Mouse (Mus musculus) MEL (cell line): ENCODE results near the gene Serinc3. TPM values are rescaled to one million over a fixed set of nuclear protein-coding genes. Genes with fewer than 3 reads are reported as not detected.

Experiments used
- DNase-seq: peaks from one replicate; pipeline ENCODE4 v3.0.0; 2011; ENCODE audit warnings: low read depth, low spot score
- H3K27ac ChIP-seq: 2 replicates; pipeline ENCODE4 v1.5.1; 2012; ENCODE audit warnings: low read depth, mild to moderate bottlenecking, control low read depth, low read length, moderate library complexity; ENCODE audit not compliant: control insufficient read depth
- H3K27me3 ChIP-seq, 2 experiments: fragments of 150-350 bp in 1 of 2; sonication (generic) in 1 of 2; 2 replicates each; pipeline ENCODE4 v1.6.1; 2012; ENCODE audit warnings: low read length in 2 of 2, mild to moderate bottlenecking in 2 of 2, improper control_type of control experiment in 1 of 2, moderate library complexity in 1 of 2; ENCODE audit not compliant: insufficient read depth in 2 of 2, control insufficient read depth in 1 of 2
- H3K36me3 ChIP-seq, 2 experiments: 2 replicates each; pipeline ENCODE4 v1.6.1; 2012 to 2014; ENCODE audit warnings: low read length in 2 of 2, improper control_type of control experiment in 1 of 2, inconsistent platforms in 1 of 2, mild to moderate bottlenecking in 1 of 2; ENCODE audit not compliant: insufficient read depth in 2 of 2, control insufficient read depth in 1 of 2
- H3K4me1 ChIP-seq, 2 experiments: fragments of 150-350 bp in 1 of 2; sonication (generic) in 1 of 2; 2 replicates each; pipeline ENCODE4 v1.6.1; 2012; ENCODE audit warnings: low read length in 2 of 2, improper control_type of control experiment in 1 of 2, mild to moderate bottlenecking in 1 of 2; ENCODE audit not compliant: insufficient read depth in 2 of 2, control insufficient read depth in 1 of 2
- H3K4me3 ChIP-seq, 2 experiments: fragments of 150-350 bp in 1 of 2; sonication (generic) in 1 of 2; 2 replicates each; pipeline ENCODE4 v1.5.1; 2012; ENCODE audit warnings: low read depth in 2 of 2, low read length in 2 of 2, mild to moderate bottlenecking in 2 of 2, moderate library complexity in 2 of 2, control low read depth in 1 of 2, improper control_type of control experiment in 1 of 2; ENCODE audit not compliant: control insufficient read depth in 1 of 2, insufficient read depth in 1 of 2
- H3K79me2 ChIP-seq: 2 replicates; pipeline ENCODE4 v1.6.1; 2012; ENCODE audit warnings: mild to moderate bottlenecking, low read length, moderate library complexity; ENCODE audit not compliant: control insufficient read depth, poor library complexity, insufficient read depth
- H3K9ac ChIP-seq: 2 replicates; pipeline ENCODE4 v1.6.1; 2012; ENCODE audit warnings: low read depth, mild to moderate bottlenecking, control low read depth, low read length, moderate library complexity; ENCODE audit not compliant: control insufficient read depth, poor library complexity, severe bottlenecking
- H3K9me3 ChIP-seq: fragments of 150-350 bp; sonication (generic); replicated peaks from 2 replicates; pipeline ENCODE4 v1.6.1; 2012; ENCODE audit warnings: mild to moderate bottlenecking, low read length, improper control_type of control experiment, moderate library complexity; ENCODE audit not compliant: insufficient read depth
- BHLHE40 ChIP-seq: IDR thresholded peaks from 2 replicates; pipeline ENCODE4 v1.6.1; 2012; ENCODE audit warnings: low read depth, mild to moderate bottlenecking, inconsistent platforms, low read length, improper control_type of control experiment, borderline replicate concordance
- CHD1 ChIP-seq: IDR thresholded peaks from 2 replicates; pipeline ENCODE4 v1.6.1; 2012; ENCODE audit warnings: low read depth, mild to moderate bottlenecking, inconsistent platforms, low read length, improper control_type of control experiment
- CHD2 ChIP-seq: IDR thresholded peaks from 2 replicates; pipeline ENCODE4 v1.6.1; 2011; ENCODE audit warnings: low read length, improper control_type of control experiment
- CTCF ChIP-seq, 3 experiments: IDR thresholded peaks in 2 of 3; conservative IDR thresholded peaks in 1 of 3; 2 replicates each; pipeline ENCODE4 v1.5.1; 2011 to 2012; ENCODE audit warnings: low read length in 3 of 3, low read depth in 2 of 3, mild to moderate bottlenecking in 2 of 3, improper control_type of control experiment in 1 of 3, inconsistent platforms in 1 of 3, mixed read lengths in 1 of 3, moderate library complexity in 1 of 3; ENCODE audit not compliant: control insufficient read depth in 1 of 3, insufficient read depth in 1 of 3, poor library complexity in 1 of 3, severe bottlenecking in 1 of 3
- ELF1 ChIP-seq: IDR thresholded peaks from 2 replicates; pipeline ENCODE4 v1.6.1; 2014; ENCODE audit warnings: low read depth, mild to moderate bottlenecking, inconsistent platforms, low read length, improper control_type of control experiment, moderate library complexity
- EP300 ChIP-seq, 2 experiments: IDR thresholded peaks; 2 replicates each; pipeline ENCODE4 v1.6.1; 2011; ENCODE audit warnings: improper control_type of control experiment in 2 of 2, low read length in 2 of 2, low read depth in 1 of 2, mild to moderate bottlenecking in 1 of 2
- GABPA ChIP-seq: IDR thresholded peaks from 2 replicates; pipeline ENCODE4 v1.6.1; 2012; ENCODE audit warnings: low read depth, mild to moderate bottlenecking, inconsistent platforms, low read length, improper control_type of control experiment, moderate library complexity
- MAFK ChIP-seq: IDR thresholded peaks from 2 replicates; pipeline ENCODE4 v1.6.1; 2011; ENCODE audit warnings: low read depth, mild to moderate bottlenecking, low read length, improper control_type of control experiment, borderline replicate concordance
- MAX ChIP-seq: IDR thresholded peaks from 2 replicates; pipeline ENCODE4 v1.6.1; 2011; ENCODE audit warnings: low read length, improper control_type of control experiment
- MAZ ChIP-seq: IDR thresholded peaks from 2 replicates; pipeline ENCODE4 v1.6.1; 2012; ENCODE audit warnings: low read depth, mild to moderate bottlenecking, inconsistent platforms, low read length, improper control_type of control experiment
- MXI1 ChIP-seq: IDR thresholded peaks from 2 replicates; pipeline ENCODE4 v1.6.1; 2011; ENCODE audit warnings: mild to moderate bottlenecking, low read depth, low read length, improper control_type of control experiment
- MYB ChIP-seq: IDR thresholded peaks from 2 replicates; pipeline ENCODE4 v1.6.1; 2011; ENCODE audit warnings: mild to moderate bottlenecking, low read depth, low read length, improper control_type of control experiment
- MYC ChIP-seq: IDR thresholded peaks from 2 replicates; pipeline ENCODE4 v1.6.1; 2011; ENCODE audit warnings: low read depth, mild to moderate bottlenecking, low read length, improper control_type of control experiment, moderate library complexity
- NRF1 ChIP-seq: IDR thresholded peaks from 2 replicates; pipeline ENCODE4 v1.6.1; 2014; ENCODE audit warnings: low read depth, mild to moderate bottlenecking, inconsistent platforms, low read length, improper control_type of control experiment, moderate library complexity; ENCODE audit not compliant: poor library complexity, insufficient read depth, severe bottlenecking
- RAD21 ChIP-seq: IDR thresholded peaks from 2 replicates; pipeline ENCODE4 v1.6.1; 2011; ENCODE audit warnings: mild to moderate bottlenecking, low read depth, low read length, improper control_type of control experiment
- RCOR1 ChIP-seq: IDR thresholded peaks from 2 replicates; pipeline ENCODE4 v1.6.1; 2012; ENCODE audit warnings: low read depth, mild to moderate bottlenecking, inconsistent platforms, low read length, improper control_type of control experiment
- SIN3A ChIP-seq: IDR thresholded peaks from 2 replicates; pipeline ENCODE4 v1.6.1; 2012; ENCODE audit warnings: low read length, improper control_type of control experiment, inconsistent platforms
- SMC3 ChIP-seq: IDR thresholded peaks from 2 replicates; pipeline ENCODE4 v1.6.1; 2011; ENCODE audit warnings: low read depth, low read length, improper control_type of control experiment
- TAL1 ChIP-seq: IDR thresholded peaks from 2 replicates; pipeline ENCODE4 v1.6.1; 2012; ENCODE audit warnings: mild to moderate bottlenecking, inconsistent platforms, low read length, moderate library complexity, mixed read lengths
- UBTF ChIP-seq: IDR thresholded peaks from 2 replicates; pipeline ENCODE4 v1.6.1; 2012; ENCODE audit warnings: low read depth, mild to moderate bottlenecking, inconsistent platforms, low read length, improper control_type of control experiment, moderate library complexity, borderline replicate concordance; ENCODE audit not compliant: insufficient read depth
- USF1 ChIP-seq: IDR thresholded peaks from 2 replicates; pipeline ENCODE4 v1.6.1; 2014; ENCODE audit warnings: low read depth, mild to moderate bottlenecking, inconsistent platforms, low read length, improper control_type of control experiment, moderate library complexity
- ZC3H11A ChIP-seq: IDR thresholded peaks from 2 replicates; pipeline ENCODE4 v1.6.1; 2012; ENCODE audit warnings: low read depth, mild to moderate bottlenecking, inconsistent platforms, low read length, improper control_type of control experiment
- ZNF384 ChIP-seq: IDR thresholded peaks from 2 replicates; pipeline ENCODE4 v1.6.1; 2012; ENCODE audit warnings: low read depth, mild to moderate bottlenecking, inconsistent platforms, low read length, improper control_type of control experiment
- polyA plus RNA-seq, 2 experiments: library from polyadenylated mRNA; stranded (reverse) in 1 of 2; unstranded in 1 of 2; fragments of >175 nt in 1 of 2; fragments of >200 nt in 1 of 2; gene quantifications; 2 replicates each; pipeline versions ENCODE4 v1.2.1 to v1.2.4; 2012; ENCODE audit warnings: low replicate concordance in 2 of 2, low read depth in 1 of 2; ENCODE audit not compliant: insufficient read length in 2 of 2, insufficient read depth in 1 of 2, missing spikeins in 1 of 2
- total RNA-seq: library from RNA; depleted of rRNA; stranded (reverse); fragments of 300-350 nt; gene quantifications from 2 replicates; pipeline ENCODE4 v1.2.3, GENCODE M21; 2012

Serinc3 gene
- total and polyA plus RNA-seq, 3 experiments, result 348 to 650 (median 637) TPM

- Histone ChIP-seq H3K4me3 (no peak overlapping the region), H3K9ac (no peak overlapping the region), H3K36me3 (peaks cover 0 to 23% of the 10 kb centered on the region in 2 experiments; a peak in 2 of 4 replicates), H3K9me3 (no peaks in the 10 kb centered on the region), H3K27me3 (no peaks in the 10 kb centered on the region), H3K27ac (peak overlapping the region; percentile 39; the same call in 1 of the 2 replicates), H3K4me1 (peaks cover 2 to 33% of the 10 kb centered on the region in 2 experiments; a peak in 3 of 4 replicates), H3K79me2 (peaks cover 33% of the 10 kb centered on the region)
- DNase-seq, result peak; percentile 72
- TF ChIP-seq EP300 (IDR thresholded peaks at IDR 0.05; ENCODE audit: low read depth in 1 of 2, low read length in 2 of 2) (peak in 1 of 2 experiments; percentile 52; a peak in 1 of 4 replicates), GABPA (no peak), ZNF384 (0 out of 2 replicates have a peak, but pooled peaks have one; percentile 19)
Measured at GRCm38 (mm10) chr2:163663930-163664329, 19.0 kb upstream of the Serinc3 start.

GRCm38 (mm10) chr2:163662698-163663221 lies 17.8 kb upstream of the Serinc3 start:
- peaks cover 36% of the 10 kb centered on the region for H3K79me2 ChIP-seq
- H3K4me3 ChIP-seq, result peak overlapping the region in 1 of 2 experiments; percentile 17; a peak in 1 of 4 replicates
- H3K27ac ChIP-seq, result peak overlapping the region; percentile 37; the same call in 1 of the 2 replicates
- H3K9me3 ChIP-seq, result no peaks in the 10 kb centered on the region
- H3K36me3 ChIP-seq, result peaks cover 0 to 25% of the 10 kb centered on the region in 2 experiments; a peak in 2 of 4 replicates
- H3K27me3 ChIP-seq, result no peaks in the 10 kb centered on the region
- TF ChIP-seq ELF1 (0 out of 2 replicates have a peak, but pooled peaks have one; percentile 6), ZC3H11A (no peak), RAD21 (no peak), MYC (peak; percentile 60; the same call in 1 of the 2 replicates), MYB (no peak), TAL1 (no peak), CHD2 (no peak), MAZ (peak; percentile 51; the same call in 1 of the 2 replicates), MXI1 (peak; percentile 79), BHLHE40 (peak; percentile 14; the same call in 1 of the 2 replicates), NRF1 (no peak), MAX (no peak), MAFK (no peak), SIN3A (no peak), EP300 (IDR thresholded peaks at IDR 0.05; ENCODE audit: low read depth in 1 of 2, low read length in 2 of 2) (no peak), CTCF (IDR thresholded peaks at IDR 0.05 in 2 of 3, conservative IDR thresholded peaks at IDR 0.05 in 1 of 3; ENCODE audit: control insufficient read depth in 1 of 3, insufficient read depth in 1 of 3, low read depth in 2 of 3, low read length in 3 of 3, poor library complexity in 1 of 3, severe bottlenecking in 1 of 3) (no peak), UBTF (no peak), SMC3 (no peak), RCOR1 (no peak), CHD1 (no peak), USF1 (peak; percentile 56; the same call in 1 of the 2 replicates)
- DNase-seq, result peak; percentile 55
- H3K9ac ChIP-seq, result peak overlapping the region; percentile 23; the same call in 1 of the 2 replicates
- peaks cover 2 to 33% of the 10 kb centered on the region in 2 experiments; a peak in 3 of 4 replicates for H3K4me1 ChIP-seq
